Mouse (Mus musculus): ENCODE data around the gene Echs1.

- no peak for TF ChIP-seq USF2 (conservative IDR thresholded peaks at IDR 0.05; ENCODE audit: low read depth, low read length)
- no peak for TF ChIP-seq CTCF (conservative IDR thresholded peaks at IDR 0.05 in 1 of 2, IDR thresholded peaks at IDR 0.05 in 1 of 2; ENCODE audit: low read depth in 2 of 2, low read length in 2 of 2)
- no peak for TF ChIP-seq GABPA (IDR thresholded peaks at IDR 0.05; ENCODE audit: insufficient replicate concordance, low read depth, low read length)
- TF ChIP-seq ELF1 (IDR thresholded peaks at IDR 0.05; ENCODE audit: low read depth, low read length), result no peak
- no peak for TF ChIP-seq POLR2A (IDR thresholded peaks at IDR 0.05; ENCODE audit: low read depth, low read length)
- TF ChIP-seq EP300 (IDR thresholded peaks at IDR 0.05; ENCODE audit: low read length), result no peak
- no peak for TF ChIP-seq MEF2A (IDR thresholded peaks at IDR 0.05; ENCODE audit: borderline replicate concordance, low read depth, low read length)
- no peak for TF ChIP-seq RCOR1 (conservative IDR thresholded peaks at IDR 0.05; ENCODE audit: low read depth, low read length)
- no peak for TF ChIP-seq HCFC1 (IDR thresholded peaks at IDR 0.05; ENCODE audit: low read depth, low read length)
- no peak for TF ChIP-seq USF1 (IDR thresholded peaks at IDR 0.05; ENCODE audit: low read depth, low read length)
- TF ChIP-seq KAT2A (IDR thresholded peaks at IDR 0.05; ENCODE audit: insufficient replicate concordance, low read length), result no peak
These were observed 35.6 kb downstream of the Echs1 start for GRCm38 (mm10) chr7:140080503-140081156.

Measured in CH12.LX (cell line).